Mouse (Mus musculus): Measurements from ENCODE around the gene Nipsnap1. TPM values are rescaled to one million over a fixed set of nuclear protein-coding genes. Genes with fewer than 3 reads are reported as not detected.

Nipsnap1 gene
- polyA plus RNA-seq, 1 experiment from 2014 or later = 96.6 TPM

Small RNA genes within 50 kb of the gene (microRNA-seq; reads per million reads assigned to microRNA genes)
- gene Mir6918 = not detected

Other genes starting within 250 kb of the Nipsnap1 start
- 28.6 and 28.8 TPM in 2 replicates for gene Ascc2, start 236.2 kb upstream of the Nipsnap1 start, polyA plus RNA-seq (2016; fragmentation: Nextera tagmentation; extraction: Ambion mirVana)
- 518 and 541 TPM in 2 replicates for gene Uqcr10, start 169.6 kb upstream of the Nipsnap1 start, polyA plus RNA-seq (2016; fragmentation: Nextera tagmentation; extraction: Ambion mirVana)
- 79.2 and 82.7 TPM in 2 replicates for gene Zmat5, start 169.3 kb upstream of the Nipsnap1 start, polyA plus RNA-seq (2016; fragmentation: Nextera tagmentation; extraction: Ambion mirVana)
- gene Cabp7, start 127.2 kb upstream of the Nipsnap1 start, polyA plus RNA-seq (2016; fragmentation: Nextera tagmentation; extraction: Ambion mirVana) = 5.1 TPM in 2 replicates
- gene Nf2, start 24.4 kb upstream of the Nipsnap1 start, polyA plus RNA-seq (2016; fragmentation: Nextera tagmentation; extraction: Ambion mirVana) = 77.2 and 78.4 TPM in 2 replicates
- gene Thoc5, start 21.4 kb downstream of the Nipsnap1 start, polyA plus RNA-seq (2016; fragmentation: Nextera tagmentation; extraction: Ambion mirVana) = 51.1 and 53.6 TPM in 2 replicates
- gene Nefh, start 74.1 kb downstream of the Nipsnap1 start, polyA plus RNA-seq (2016; fragmentation: Nextera tagmentation; extraction: Ambion mirVana) = 3.4 and 5.4 TPM in 2 replicates
- gene Ap1b1, start 112.9 kb downstream of the Nipsnap1 start, polyA plus RNA-seq (2016; fragmentation: Nextera tagmentation; extraction: Ambion mirVana) = 71.9 and 82.7 TPM in 2 replicates
- gene Rasl10a, start 184.2 kb downstream of the Nipsnap1 start, polyA plus RNA-seq (2016; fragmentation: Nextera tagmentation; extraction: Ambion mirVana) = 0.75 and 0.92 TPM in 2 replicates
- gene Gas2l1, start 191.4 kb downstream of the Nipsnap1 start, polyA plus RNA-seq (2016; fragmentation: Nextera tagmentation; extraction: Ambion mirVana) = 36.5 and 39.9 TPM in 2 replicates
- gene Rhbdd3, start 225.0 kb downstream of the Nipsnap1 start, polyA plus RNA-seq (2016; fragmentation: Nextera tagmentation; extraction: Ambion mirVana) = 26.7 and 26.9 TPM in 2 replicates
- gene Ewsr1, start 225.3 kb downstream of the Nipsnap1 start, polyA plus RNA-seq (2016; fragmentation: Nextera tagmentation; extraction: Ambion mirVana) = 819 and 832 TPM in 2 replicates